Mouse (Mus musculus) embryonic facial prominence, embryonic 14.5 days (tissue): Measurements from ENCODE around the gene Lekr1. TPM values are rescaled to one million over a fixed set of nuclear protein-coding genes. Genes with fewer than 3 reads are reported as not detected.

ENCODE experiments used
- ATAC-seq: fragments of 200-750 bp; cut with Nextera tagmentation; 2 replicates; pipeline ENCODE4 v1.8.0; 2017; ENCODE audit warnings: low read depth, moderate number of reproducible peaks, moderate TSS enrichment
- DNase-seq: peaks from one replicate; pipeline ENCODE4 v3.0.0-alpha.2; 2015; ENCODE audit warnings: low spot score
- H3K27ac ChIP-seq: fragments of 300-500 bp; sonication (generic); replicated peaks from 2 replicates; pipeline ENCODE4 v1.5.1; 2014; ENCODE audit warnings: low read depth, mild to moderate bottlenecking, low read length, moderate library complexity
- H3K27me3 ChIP-seq: fragments of 300-500 bp; sonication (generic); replicated peaks from 2 replicates; pipeline ENCODE4 v1.6.1; 2014; ENCODE audit warnings: low read length; ENCODE audit not compliant: control insufficient read depth, insufficient read depth
- H3K36me3 ChIP-seq: fragments of 300-500 bp; sonication (generic); 2 replicates; pipeline ENCODE4 v1.6.1; 2014; ENCODE audit warnings: low read length, mixed read lengths; ENCODE audit not compliant: control insufficient read depth, insufficient read depth
- H3K4me1 ChIP-seq: fragments of 300-500 bp; sonication (generic); 2 replicates; pipeline ENCODE4 v1.6.1; 2014; ENCODE audit warnings: antibody characterized with exemption, low read length; ENCODE audit not compliant: control insufficient read depth, insufficient read depth
- H3K4me2 ChIP-seq: fragments of 300-500 bp; sonication (generic); 2 replicates; pipeline ENCODE4 v1.6.1; 2014; ENCODE audit warnings: low read depth, mild to moderate bottlenecking, low read length, moderate library complexity, mixed read lengths
- H3K4me3 ChIP-seq: fragments of 300-500 bp; sonication (generic); 2 replicates; pipeline ENCODE4 v1.5.1; 2014; ENCODE audit warnings: low read depth, mild to moderate bottlenecking, low read length
- H3K9ac ChIP-seq: fragments of 300-500 bp; sonication (generic); 2 replicates; pipeline ENCODE4 v1.6.1; 2014; ENCODE audit warnings: low read depth, mild to moderate bottlenecking, low read length, moderate library complexity, mixed read lengths
- H3K9me3 ChIP-seq: fragments of 300-500 bp; sonication (generic); 2 replicates; pipeline ENCODE4 v1.6.1; 2016; ENCODE audit warnings: low read length; ENCODE audit not compliant: control insufficient read depth
- WGBS: fragments of 180-500 bp; shearing (Covaris S2); extraction: QIAGEN DNeasy Blood & Tissue Kit; methylation state at CpG from one replicate; pipeline ENCODE4 v1.1.7; 2014; 5-methylcytosine and 5-hydroxymethylcytosine counted together
- polyA plus RNA-seq: library from polyadenylated mRNA; unstranded; fragments of >200 nt; fragmentation: Nextera tagmentation; extraction: Ambion mirVana; gene quantifications from 2 replicates; pipeline ENCODE4 v1.2.1, GENCODE M21; 2014

Gene Lekr1
- polyA plus RNA-seq, 1 experiment from 2014 or later = 8.9 TPM

GRCm38 (mm10) chr3:65648913-65649312 is 17.1 kb upstream of the Lekr1 start:
- Histone ChIP-seq H3K36me3 (no peaks in the 10 kb centered on the region), H3K4me3 (no peak overlapping the region), H3K4me2 (no peak overlapping the region), H3K27ac (no peak overlapping the region), H3K4me1 (no peaks in the 10 kb centered on the region), H3K9ac (no peak overlapping the region), H3K9me3 (no peaks in the 10 kb centered on the region), H3K27me3 (no peaks in the 10 kb centered on the region)
- whole genome bisulfite sequencing = 40% methylated on average over 1 of the region's 1 CpGs
- ATAC-seq (no peak), DNase-seq (no peak)

- no peaks in the 10 kb centered on the region for H3K4me1 ChIP-seq
- DNase-seq (no peak), ATAC-seq (no peak)
- H3K4me3 ChIP-seq = no peak overlapping the region
- H3K36me3 ChIP-seq = no peaks in the 10 kb centered on the region
- H3K9me3 ChIP-seq = no peaks in the 10 kb centered on the region
- no peak overlapping the region for H3K9ac ChIP-seq
- no peak overlapping the region for H3K27ac ChIP-seq
- 52% methylated on average over 7 of the region's 7 CpGs for WGBS
- no peak overlapping the region for H3K4me2 ChIP-seq
- no peaks in the 10 kb centered on the region for H3K27me3 ChIP-seq
These were observed 15.7 kb upstream of the Lekr1 start for GRCm38 (mm10) chr3:65650156-65650815.

GRCm38 (mm10) chr3:65654541-65655206 is 11.4 kb upstream of the Lekr1 start:
- ATAC-seq (no peak), DNase-seq (no peak)
- H3K4me3 ChIP-seq = no peak overlapping the region
- no peak overlapping the region for H3K9ac ChIP-seq
- 0 out of 2 replicates have a peak, but pooled peaks cover 18% of the 10 kb centered on the region for H3K27me3 ChIP-seq
- H3K27ac ChIP-seq = no peak overlapping the region
- H3K4me1 ChIP-seq = no peaks in the 10 kb centered on the region
- WGBS = 25% methylated on average over 10 of the region's 10 CpGs
- H3K9me3 ChIP-seq = no peaks in the 10 kb centered on the region
- no peak overlapping the region for H3K4me2 ChIP-seq
- no peaks in the 10 kb centered on the region for H3K36me3 ChIP-seq

GRCm38 (mm10) chr3:65656451-65656850 is 9.6 kb upstream of the Lekr1 start:
- no peak overlapping the region for H3K27ac ChIP-seq
- H3K27me3 ChIP-seq = 0 out of 2 replicates have a peak, but pooled peaks cover 18% of the 10 kb centered on the region
- no peak overlapping the region for H3K4me2 ChIP-seq

GRCm38 (mm10) chr3:65656902-65657660 is 8.9 kb upstream of the Lekr1 start:
- Histone ChIP-seq H3K9ac (no peak overlapping the region), H3K9me3 (no peaks in the 10 kb centered on the region), H3K4me1 (no peaks in the 10 kb centered on the region), H3K27ac (no peak overlapping the region), H3K27me3 (0 out of 2 replicates have a peak, but pooled peaks cover 18% of the 10 kb centered on the region), H3K4me3 (no peak overlapping the region), H3K4me2 (no peak overlapping the region), H3K36me3 (no peaks in the 10 kb centered on the region)
- 39% methylated on average over 12 of the region's 12 CpGs for WGBS
- ATAC-seq = no peak
- no peak for DNase-seq

More at GRCm38 (mm10) chr3:65656451-65656850, 9.6 kb upstream of the Lekr1 start:
- DNase-seq (no peak), ATAC-seq (no peak)
- Histone ChIP-seq H3K36me3 (no peaks in the 10 kb centered on the region), H3K4me3 (no peak overlapping the region), H3K9ac (no peak overlapping the region), H3K9me3 (no peaks in the 10 kb centered on the region), H3K4me1 (no peaks in the 10 kb centered on the region)
- WGBS = 74% methylated on average over 7 of the region's 7 CpGs

GRCm38 (mm10) chr3:65658081-65658612 is 7.9 kb upstream of the Lekr1 start:
- Histone ChIP-seq H3K36me3 (no peaks in the 10 kb centered on the region), H3K9ac (peak overlapping the region; percentile 83), H3K27me3 (0 out of 2 replicates have a peak, but pooled peaks cover 18% of the 10 kb centered on the region), H3K9me3 (no peaks in the 10 kb centered on the region), H3K4me3 (peak overlapping the region; percentile 67), H3K4me1 (no peaks in the 10 kb centered on the region; the same call in 1 of the 2 replicates), H3K4me2 (peak overlapping the region; percentile 95), H3K27ac (no peak overlapping the region)
- DNase-seq = peak; percentile 68
- no peak for ATAC-seq
- WGBS = 11% methylated on average over 18 of the region's 18 CpGs

GRCm38 (mm10) chr3:65658721-65659619 is 7.1 kb upstream of the Lekr1 start:
- H3K4me2 ChIP-seq = peak overlapping the region; percentile 95
- H3K36me3 ChIP-seq = no peaks in the 10 kb centered on the region
- peak overlapping the region; percentile 83 for H3K9ac ChIP-seq
- H3K4me1 ChIP-seq = no peaks in the 10 kb centered on the region; the same call in 1 of the 2 replicates
- H3K27ac ChIP-seq = peak overlapping the region; percentile 66
- peak overlapping the region; percentile 67 for H3K4me3 ChIP-seq
- 0 out of 2 replicates have a peak, but pooled peaks cover 18% of the 10 kb centered on the region for H3K27me3 ChIP-seq
- WGBS = under 1% methylated on average over 64 of the region's 72 CpGs
- DNase-seq (peak; percentile 83), ATAC-seq (peak; percentile 89)
- H3K9me3 ChIP-seq = no peaks in the 10 kb centered on the region
